Mouse (Mus musculus) left cerebral cortex, adult 11 months (tissue): ENCODE measurements around the gene Rab11fip2.

Experiments used
- DNase-seq: peaks from one replicate; pipeline ENCODE4 v3.0.0; 2022; ENCODE audit warnings: low spot score

Rab11fip2 gene

DNA sequence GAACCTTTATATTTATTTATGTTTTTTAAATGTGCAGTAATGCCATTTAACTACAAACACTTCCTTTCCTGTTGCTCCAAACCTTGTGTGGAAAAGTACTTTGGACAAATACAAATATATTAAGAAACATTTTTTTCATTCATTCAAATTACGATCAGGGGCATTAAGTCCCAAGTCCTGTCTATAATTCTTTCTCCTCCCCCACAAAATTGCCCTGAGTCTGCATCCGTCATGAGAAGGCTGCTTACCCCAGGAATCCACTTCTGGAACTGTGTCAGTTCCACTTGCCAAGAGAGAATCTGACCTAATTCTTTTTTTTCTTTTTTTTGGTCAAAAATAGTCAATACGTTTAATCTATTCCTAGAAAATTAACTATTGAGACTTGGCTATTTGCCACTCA is 90.4 kb downstream of the Rab11fip2 start:
- no peak for DNase-seq
